Mouse (Mus musculus) megakaryocyte progenitor cell, adult 5-6 weeks (primary cell): Measurements from ENCODE around the gene Lrrc56. TPM values are rescaled to one million over a fixed set of nuclear protein-coding genes. Genes with fewer than 3 reads are reported as not detected.

ENCODE experiments used
- ATAC-seq: replicated peaks from 2 replicates; pipeline ENCODE4 v1.8.0; 2016; ENCODE audit warnings: mild to moderate bottlenecking, moderate TSS enrichment, inconsistent platforms; ENCODE audit not compliant: poor library complexity
- total RNA-seq, 2 experiments: library from RNA; stranded (forward) in 1 of 2; stranded (reverse) in 1 of 2; fragments of 157-497, 149-512 nt in 1 of 2; fragments of 200-1000 nt in 1 of 2; gene quantifications; 2 replicates each; pipeline versions ENCODE4 v1.2.3 to v1.2.4; 2015 to 2017

Gene Lrrc56
- total RNA-seq (2015), result 0.39 and 0.84 TPM in 2 replicates
- total RNA-seq (2017), result 0.50 and 3.4 TPM in 2 replicates

- peak; percentile 90 for ATAC-seq
These were observed at the start of gene Lrrc56, which contains the start of gene Hras for GRCm38 (mm10) chr7:141193948-141194347. TSS of gene Lrrc56 (plus strand) at chr7:141194157. TSS of gene Hras (minus strand) at chr7:141194005.

- peak; percentile 37; the same call in 1 of the 2 replicates for ATAC-seq
These were observed 49.3 kb upstream of the Lrrc56 start for GRCm38 (mm10) chr7:141144650-141145049.

- no peak for ATAC-seq
These were observed 48.6 kb upstream of the Lrrc56 start for GRCm38 (mm10) chr7:141145403-141145802.

DNA sequence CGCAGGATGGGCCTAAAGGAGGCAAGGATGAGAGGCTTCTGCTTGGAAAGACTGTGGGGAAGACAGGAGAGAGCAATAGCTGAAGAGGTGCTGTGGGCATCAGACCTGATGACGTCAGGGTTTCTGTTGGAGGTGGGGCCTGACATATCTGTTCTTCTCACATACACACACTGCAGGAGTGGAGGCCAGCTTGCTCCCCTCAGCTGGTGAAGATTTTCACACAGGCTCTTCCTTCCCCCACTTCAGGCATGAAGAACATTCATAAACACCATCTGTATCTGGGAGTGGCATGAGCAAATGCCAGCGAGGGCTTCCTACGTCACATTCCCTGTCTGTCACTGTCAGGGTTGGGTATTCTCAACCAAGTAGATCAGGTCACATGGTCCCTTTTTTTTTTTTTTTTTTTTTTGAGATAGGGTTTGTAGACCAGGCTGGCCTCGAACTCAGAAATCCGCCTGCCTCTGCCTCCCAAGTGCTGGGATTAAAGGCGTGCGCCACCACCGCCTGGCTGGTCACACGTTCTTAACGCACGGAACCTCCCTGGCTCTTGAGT lies 47.8 kb upstream of the Lrrc56 start:
- peak; percentile 71 for ATAC-seq

DNA sequence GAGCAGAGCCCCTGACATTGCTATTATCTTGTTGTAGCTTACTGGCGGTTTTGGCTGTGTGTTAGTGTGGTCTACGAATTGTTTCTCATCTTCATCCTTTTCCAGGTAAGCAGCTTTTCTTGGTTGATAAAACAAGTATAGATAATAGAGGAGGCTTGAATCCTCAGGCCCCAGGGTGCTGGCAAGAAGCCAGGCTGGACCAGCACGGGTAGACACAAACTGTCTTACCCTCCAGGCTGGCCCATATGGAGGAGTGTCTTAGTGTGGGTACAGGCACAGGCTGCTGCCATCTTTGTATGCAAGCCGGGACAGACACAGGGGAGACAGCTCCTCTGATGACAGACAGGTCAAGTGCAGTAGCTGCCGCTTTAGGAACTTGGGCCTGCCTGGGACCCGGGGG lies 46.9 kb upstream of the Lrrc56 start:
- peak; percentile 12; the same call in 1 of the 2 replicates for ATAC-seq

DNA sequence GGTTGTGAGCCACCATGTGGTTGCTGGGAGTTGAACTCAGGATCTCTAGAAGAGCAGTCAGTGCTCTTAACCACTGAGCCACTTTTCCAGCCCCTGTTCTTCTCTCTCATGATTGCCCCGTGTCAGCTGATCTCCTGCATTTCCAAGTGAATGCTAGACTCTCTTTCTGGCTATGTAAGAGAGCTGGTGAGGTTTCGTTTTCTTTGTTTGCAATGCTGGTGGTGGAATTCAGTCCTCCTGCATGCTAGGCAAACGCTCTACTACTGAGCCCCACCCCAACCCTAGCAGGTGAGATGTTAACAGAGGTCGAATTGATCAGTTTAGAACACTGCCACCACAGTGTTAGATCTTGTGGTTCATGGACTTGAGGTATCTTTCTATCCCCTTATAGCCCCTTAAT lies 45.3 kb upstream of the Lrrc56 start:
- ATAC-seq, result no peak

DNA sequence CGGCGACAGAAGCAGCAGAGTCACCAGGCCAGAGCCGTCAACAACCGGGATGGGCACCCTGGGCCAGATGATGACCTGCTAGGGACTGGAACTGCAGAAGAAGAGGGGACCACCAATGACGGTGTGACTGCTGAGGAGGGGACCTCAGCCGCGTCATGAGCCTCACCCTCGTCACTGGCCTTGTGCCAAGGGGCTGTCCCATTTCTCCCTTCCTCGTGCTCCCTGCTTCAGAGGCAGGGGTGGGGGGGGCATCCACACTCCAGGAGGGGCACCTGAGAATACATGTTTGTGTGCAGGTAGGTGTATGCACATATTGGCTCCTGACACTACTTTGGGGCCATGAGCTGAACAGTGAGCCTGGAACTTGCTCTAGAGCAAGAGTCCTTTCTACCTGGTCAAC lies 38.6 kb upstream of the Lrrc56 start:
- no peak for ATAC-seq

- ATAC-seq, result no peak
These were observed 29.6 kb upstream of the Lrrc56 start for GRCm38 (mm10) chr7:141164397-141164796.

DNA sequence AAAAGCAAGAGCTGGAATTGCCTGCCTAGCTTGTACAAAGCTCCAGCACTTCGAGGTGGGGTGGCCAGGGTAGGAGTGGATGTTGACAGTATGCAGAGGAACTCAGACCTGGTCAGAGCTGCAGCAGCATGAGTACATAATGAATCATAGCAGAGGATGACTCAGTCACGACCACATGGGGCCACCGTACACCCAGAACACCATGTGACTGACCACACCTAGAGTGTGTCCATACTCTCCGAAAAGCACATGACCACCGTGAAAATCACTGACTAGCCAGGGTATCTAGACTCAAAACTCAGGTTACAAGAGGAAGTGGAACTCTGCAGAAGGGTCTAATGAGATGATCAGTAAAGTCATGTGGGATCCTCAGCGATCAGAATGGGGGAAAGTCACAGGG lies 29.1 kb upstream of the Lrrc56 start:
- ATAC-seq, result 0 out of 2 replicates have a peak, but pooled peaks have one; percentile 7

DNA sequence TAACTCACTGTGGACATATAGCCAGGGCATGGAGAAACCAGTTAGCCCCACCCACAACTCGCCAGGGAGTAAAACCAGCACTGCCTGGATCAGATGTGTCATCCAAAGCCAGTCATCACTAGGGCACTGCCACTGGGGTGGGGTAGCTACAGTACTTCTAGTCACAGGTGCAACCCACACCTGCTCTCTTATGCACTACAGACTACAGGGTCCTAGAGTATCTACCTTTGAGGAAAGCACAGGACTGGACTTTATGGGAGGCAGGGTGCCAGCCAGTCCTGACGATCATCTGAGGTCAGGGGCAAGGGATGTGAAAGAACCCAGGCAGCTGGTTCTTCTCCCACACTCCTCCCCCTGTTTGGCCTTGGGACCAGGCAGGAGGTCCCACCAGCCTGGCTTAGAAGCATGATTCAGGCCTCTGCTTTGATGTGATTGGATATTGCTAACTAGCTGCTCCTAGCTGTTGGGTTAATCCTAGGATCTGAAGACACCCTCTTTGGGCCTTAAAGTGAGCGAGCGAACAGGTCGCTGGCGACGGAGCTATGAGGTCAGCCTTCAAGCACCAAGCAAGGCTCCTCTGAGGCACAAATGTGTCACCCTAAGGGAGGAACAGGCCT lies 25.9 kb upstream of the Lrrc56 start:
- peak; percentile 1; the same call in 1 of the 2 replicates for ATAC-seq

DNA sequence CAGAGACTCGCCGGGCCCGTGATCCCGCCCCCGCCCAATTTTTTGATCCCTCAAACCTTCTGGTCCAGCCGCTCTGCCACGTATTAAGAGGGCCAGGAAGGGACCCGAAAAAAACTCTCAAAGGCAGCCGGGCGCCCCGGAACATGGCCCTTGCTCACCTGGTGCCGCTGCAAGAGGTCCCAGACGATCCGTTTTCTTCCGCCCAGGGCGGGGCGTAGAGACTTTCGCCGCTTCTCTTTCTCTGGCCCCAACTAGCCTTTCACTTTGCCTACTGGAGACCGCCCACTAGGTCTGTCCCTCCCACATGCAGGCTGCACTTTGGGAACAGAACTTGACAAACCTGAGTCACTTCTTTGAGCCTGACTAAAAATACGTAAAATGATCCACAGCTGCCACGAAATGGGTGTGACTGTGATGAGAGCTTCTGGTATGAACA lies 25.4 kb upstream of the Lrrc56 start:
- ATAC-seq, result peak; percentile 56

DNA sequence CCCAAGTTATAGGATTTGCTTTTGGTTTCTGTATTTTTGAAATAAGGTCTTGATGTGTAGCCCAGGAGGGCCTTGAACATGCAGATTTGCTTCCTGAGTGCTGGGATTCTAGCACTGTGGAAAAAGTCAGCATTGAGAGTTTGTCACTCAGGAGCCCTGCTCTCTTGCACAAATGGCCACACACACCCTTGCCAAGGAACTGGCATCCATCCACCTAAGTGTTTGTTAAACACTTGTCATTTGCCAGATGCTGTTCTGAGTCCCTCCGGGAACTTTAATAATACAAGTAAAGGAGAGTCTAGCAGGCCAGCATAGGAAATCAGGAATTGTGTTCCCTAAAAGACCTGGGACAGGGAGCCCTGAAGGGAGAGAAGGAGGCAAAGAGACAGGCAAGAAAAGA lies 24.7 kb upstream of the Lrrc56 start:
- no peak for ATAC-seq

- ATAC-seq, result peak; percentile 22
These were observed 24.1 kb upstream of the Lrrc56 start for GRCm38 (mm10) chr7:141169866-141170265.

GRCm38 (mm10) chr7:141172116-141173006 lies 21.6 kb upstream of the Lrrc56 start, which contains the start of gene Rnh1:
TSS of gene Rnh1 (minus strand) at chr7:141172857.
- peak; percentile 72 for ATAC-seq

GRCm38 (mm10) chr7:141173323-141173850 lies 20.6 kb upstream of the Lrrc56 start:
- ATAC-seq, result no peak

- no peak for ATAC-seq
These were observed 18.9 kb upstream of the Lrrc56 start for GRCm38 (mm10) chr7:141175068-141175467.

DNA sequence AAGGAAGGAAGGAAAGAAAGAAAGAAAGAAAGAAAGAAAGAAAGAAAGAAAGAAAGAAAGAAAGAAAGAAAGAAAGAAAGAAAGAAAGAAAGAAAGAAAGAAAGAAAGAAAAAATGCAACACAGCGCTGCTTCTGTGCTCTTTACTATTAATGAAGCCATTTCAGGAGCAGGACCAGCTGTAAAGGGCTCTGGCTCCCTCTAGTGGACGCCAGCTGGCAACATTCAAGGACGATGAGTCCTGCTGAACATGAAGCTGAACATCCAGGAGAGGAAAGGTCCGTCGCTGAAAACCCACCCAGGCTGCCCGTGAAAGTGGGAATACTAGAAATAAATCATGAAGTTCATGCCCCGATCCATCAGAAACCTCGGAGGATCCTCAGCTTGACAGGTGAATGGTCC lies 17.8 kb upstream of the Lrrc56 start:
- ATAC-seq, result peak; percentile 72

DNA sequence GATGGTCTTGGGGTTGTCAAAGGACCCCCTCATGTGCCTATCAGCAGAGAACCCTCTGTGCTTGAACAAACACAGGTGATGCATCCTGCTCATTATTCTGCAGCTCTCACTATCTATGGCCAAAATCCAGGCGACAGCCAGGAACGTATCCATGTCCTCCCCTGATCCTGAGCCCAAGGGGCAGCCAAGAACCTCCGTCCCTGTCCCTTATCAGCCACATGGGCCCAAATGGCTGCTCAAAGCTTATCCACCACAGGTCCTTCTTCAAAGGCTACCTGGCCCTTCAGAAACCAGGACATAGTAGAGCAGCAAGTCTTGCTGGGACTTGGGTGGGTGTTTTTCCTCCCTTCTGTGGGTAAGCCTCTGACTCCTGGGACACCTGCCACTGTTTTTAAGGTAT lies 5.8 kb upstream of the Lrrc56 start:
- no peak for ATAC-seq

GRCm38 (mm10) chr7:141188733-141189132 lies 5.2 kb upstream of the Lrrc56 start:
- no peak for ATAC-seq

DNA sequence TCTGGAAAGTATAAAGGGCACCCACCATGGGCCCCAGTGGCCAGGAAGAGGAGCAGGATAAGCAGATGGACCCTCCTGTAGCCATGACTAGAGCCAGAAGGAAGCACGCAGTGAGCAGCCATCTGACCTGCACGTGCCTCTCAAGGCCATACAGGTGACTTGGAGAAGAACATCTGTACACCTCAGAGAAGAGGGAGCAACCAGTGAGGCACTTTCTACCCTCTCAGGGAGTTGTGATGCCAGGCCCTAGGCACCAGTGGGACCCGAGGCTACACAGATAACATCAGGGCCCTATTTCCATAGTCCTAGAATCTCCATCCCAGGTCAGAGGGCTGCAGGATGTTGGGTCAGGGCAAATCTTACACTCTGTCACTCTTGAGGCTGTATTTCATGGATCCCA lies 3.7 kb upstream of the Lrrc56 start:
- no peak for ATAC-seq

DNA sequence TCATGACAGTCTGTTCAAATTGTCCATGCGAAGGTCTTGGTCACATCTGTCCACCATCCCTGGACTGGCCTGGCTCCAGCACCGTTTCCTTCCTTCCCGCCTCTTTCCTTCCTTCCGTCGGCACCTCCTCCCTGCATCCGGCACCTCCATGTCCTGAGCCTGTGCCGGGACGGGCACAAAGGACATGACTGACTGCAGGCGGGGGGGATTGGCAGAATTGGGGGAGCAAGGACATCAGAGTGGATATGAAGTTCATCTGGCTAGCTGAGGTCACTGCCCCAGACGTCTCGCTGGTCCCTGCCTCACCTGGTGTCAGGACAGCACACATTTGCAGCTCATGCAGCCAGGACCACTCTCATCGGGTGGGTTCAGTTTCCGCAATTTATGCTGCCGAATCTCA lies 2.9 kb upstream of the Lrrc56 start:
- ATAC-seq, result no peak
